Mouse (Mus musculus) neural tube, embryonic 13.5 days (tissue): ENCODE results near the gene Cwc22. TPM values are rescaled to one million over a fixed set of nuclear protein-coding genes. Genes with fewer than 3 reads are reported as not detected.

Experiments used
- ATAC-seq: fragments of 200-750 bp; cut with Nextera tagmentation; 2 replicates; pipeline ENCODE4 v1.8.0; 2017; ENCODE audit warnings: low read depth, mild to moderate bottlenecking, moderate TSS enrichment, moderate library complexity
- H3K27ac ChIP-seq: fragments of 300-500 bp; sonication (generic); replicated peaks from 2 replicates; pipeline ENCODE4 v1.5.1; 2015; ENCODE audit warnings: moderate library complexity, mild to moderate bottlenecking, inconsistent platforms
- H3K27me3 ChIP-seq: fragments of 300-500 bp; sonication (generic); 2 replicates; pipeline ENCODE4 v1.6.1; 2015; ENCODE audit warnings: mild to moderate bottlenecking, inconsistent platforms
- H3K36me3 ChIP-seq: fragments of 300-500 bp; sonication (generic); 2 replicates; pipeline ENCODE4 v1.6.1; 2015; ENCODE audit warnings: mild to moderate bottlenecking, inconsistent platforms
- H3K4me1 ChIP-seq: fragments of 300-500 bp; sonication (generic); replicated peaks from 2 replicates; pipeline ENCODE4 v1.6.1; 2015; ENCODE audit warnings: inconsistent platforms
- H3K4me2 ChIP-seq: fragments of 300-500 bp; sonication (generic); 2 replicates; pipeline ENCODE4 v1.6.1; 2015; ENCODE audit warnings: inconsistent platforms, mild to moderate bottlenecking, moderate library complexity
- H3K4me3 ChIP-seq: fragments of 300-500 bp; sonication (generic); 2 replicates; pipeline ENCODE4 v1.5.1; 2015; ENCODE audit warnings: mild to moderate bottlenecking, inconsistent platforms
- H3K9ac ChIP-seq: fragments of 300-500 bp; sonication (generic); 2 replicates; pipeline ENCODE4 v1.6.1; 2015; ENCODE audit warnings: moderate library complexity, mild to moderate bottlenecking, inconsistent platforms
- H3K9me3 ChIP-seq: fragments of 300-500 bp; sonication (generic); 2 replicates; pipeline ENCODE4 v1.6.1; 2016; ENCODE audit warnings: inconsistent platforms
- WGBS: fragments of 180-500 bp; shearing (Covaris S2); methylation state at CpG from one replicate; pipeline ENCODE4 v1.1.7; 2015; 5-methylcytosine and 5-hydroxymethylcytosine counted together
- polyA plus RNA-seq: library from polyadenylated mRNA; unstranded; fragments of >200 nt; fragmentation: Nextera tagmentation; extraction: Ambion mirVana; gene quantifications from 2 replicates; pipeline ENCODE4 v1.2.1, GENCODE M21; 2015

Cwc22 gene
- polyA plus RNA-seq, 1 experiment from 2014 or later = 20.0 TPM

DNA sequence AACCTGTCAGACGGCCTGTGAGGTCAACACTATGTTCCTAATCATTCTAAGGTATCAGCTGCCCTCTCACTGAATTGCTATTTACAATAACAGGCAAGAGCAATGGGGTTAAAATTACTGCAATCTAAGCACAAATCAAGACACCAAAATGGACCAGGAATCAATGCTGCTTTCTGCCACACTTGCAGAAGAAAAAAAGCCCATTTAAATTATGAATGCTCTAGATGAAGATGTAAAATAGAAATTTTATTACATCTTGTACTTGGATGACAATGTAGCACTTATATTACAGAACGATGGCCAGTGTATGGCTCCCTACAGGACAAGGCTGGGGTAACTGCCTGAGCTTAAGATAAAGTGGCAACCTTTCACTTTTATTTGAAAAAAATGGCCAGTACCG is 27.7 kb downstream of the Cwc22 start:
- H3K36me3 ChIP-seq = peaks cover 63% of the 10 kb centered on the region
- ATAC-seq = no peak
- H3K4me3 ChIP-seq = no peak overlapping the region
- no peak overlapping the region for H3K27ac ChIP-seq
- H3K4me1 ChIP-seq = no peaks in the 10 kb centered on the region
- no peaks in the 10 kb centered on the region for H3K27me3 ChIP-seq
- no peak overlapping the region for H3K4me2 ChIP-seq
- no peak overlapping the region for H3K9ac ChIP-seq
- no peaks in the 10 kb centered on the region for H3K9me3 ChIP-seq
- WGBS = 82% methylated on average over 3 of the region's 3 CpGs

DNA sequence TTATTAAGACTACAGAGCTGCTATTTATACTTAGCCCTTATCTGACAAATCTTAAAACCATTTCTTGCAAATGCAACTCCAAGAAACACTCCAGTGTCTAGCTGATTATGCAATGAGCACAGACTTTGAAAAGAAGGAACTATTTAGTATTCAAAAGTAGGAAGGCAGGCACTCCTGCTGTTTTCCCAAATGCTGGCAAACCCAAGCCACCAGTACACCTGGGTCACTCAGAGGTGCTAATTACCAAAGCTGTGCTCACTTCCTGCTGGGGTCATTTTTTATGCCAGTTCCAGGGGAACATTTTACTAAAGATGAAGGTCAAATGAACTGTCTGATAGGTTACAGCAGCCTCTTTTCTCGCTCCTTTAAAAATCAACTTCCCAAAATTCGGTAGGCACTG is 28.2 kb downstream of the Cwc22 start:
- Histone ChIP-seq H3K4me2 (no peak overlapping the region), H3K4me1 (no peaks in the 10 kb centered on the region), H3K36me3 (peaks cover 59% of the 10 kb centered on the region), H3K27me3 (no peaks in the 10 kb centered on the region), H3K4me3 (no peak overlapping the region), H3K9ac (no peak overlapping the region), H3K27ac (no peak overlapping the region), H3K9me3 (no peaks in the 10 kb centered on the region)
- 95% methylated on average over 2 of the region's 2 CpGs for WGBS
- ATAC-seq = no peak

DNA sequence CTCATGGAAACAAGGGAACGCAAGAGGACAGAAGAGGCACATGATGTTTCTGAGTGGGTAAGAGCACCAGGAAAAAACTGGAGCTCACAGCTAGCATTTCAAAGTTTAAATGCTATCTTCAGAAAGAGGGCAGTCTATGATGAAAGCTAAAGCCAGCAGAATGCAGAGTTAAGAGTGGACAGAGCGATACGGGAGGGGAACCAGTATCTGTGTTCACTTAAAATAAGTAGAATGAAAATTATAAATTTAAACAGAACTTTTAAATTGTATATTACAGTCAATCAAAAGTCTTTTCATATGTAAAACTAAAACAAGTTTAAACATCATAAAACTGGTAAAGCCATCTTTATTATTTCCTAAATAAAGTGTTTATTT is 28.8 kb downstream of the Cwc22 start:
- 97% methylated on average over 3 of the region's 3 CpGs for WGBS
- Histone ChIP-seq H3K36me3 (peaks cover 61% of the 10 kb centered on the region), H3K27ac (no peak overlapping the region), H3K9me3 (no peaks in the 10 kb centered on the region), H3K27me3 (no peaks in the 10 kb centered on the region), H3K9ac (no peak overlapping the region), H3K4me2 (no peak overlapping the region), H3K4me1 (no peaks in the 10 kb centered on the region), H3K4me3 (no peak overlapping the region)
- ATAC-seq = no peak

DNA sequence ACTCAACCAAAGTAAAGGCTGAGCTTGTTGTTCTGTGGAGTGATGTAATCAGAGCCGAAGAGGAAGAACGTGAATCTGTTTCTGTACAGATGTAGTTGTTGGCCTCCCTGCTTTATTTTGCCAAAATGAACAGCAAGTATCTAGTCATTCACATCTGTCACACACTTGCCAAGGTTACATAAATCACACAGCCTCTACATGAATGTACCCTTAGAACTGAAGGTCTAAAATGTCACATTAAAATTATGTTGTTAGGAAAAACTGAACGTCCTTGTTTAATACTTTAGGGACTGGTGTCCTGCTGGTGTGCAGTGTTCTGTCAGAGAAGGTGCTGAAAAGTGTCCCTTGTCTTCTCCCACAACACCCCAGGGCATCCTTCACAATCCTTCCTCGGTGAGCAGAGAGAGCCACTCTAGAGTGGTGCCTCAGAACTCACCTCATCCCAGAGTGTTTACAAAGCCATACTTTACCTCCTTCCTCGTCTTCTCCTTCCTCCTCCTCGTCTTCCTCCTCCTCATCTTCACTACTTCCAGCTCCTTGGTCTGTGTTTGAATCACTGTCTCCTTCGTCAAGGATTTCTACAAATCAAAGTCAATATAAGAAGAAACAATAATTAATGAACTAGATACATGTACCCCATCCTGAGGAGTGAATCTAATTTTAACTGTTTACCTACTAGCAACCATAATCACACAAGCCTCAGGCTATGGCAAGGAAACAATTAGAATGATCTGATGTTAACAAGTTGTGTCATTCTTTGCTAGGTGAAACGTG is 29.4 kb downstream of the Cwc22 start:
- ATAC-seq = no peak
- H3K4me1 ChIP-seq = no peaks in the 10 kb centered on the region
- H3K4me3 ChIP-seq = no peak overlapping the region
- no peaks in the 10 kb centered on the region for H3K27me3 ChIP-seq
- H3K4me2 ChIP-seq = no peak overlapping the region
- H3K9ac ChIP-seq = no peak overlapping the region
- H3K36me3 ChIP-seq = peaks cover 61% of the 10 kb centered on the region
- 85% methylated on average over 8 of the region's 8 CpGs for WGBS
- H3K27ac ChIP-seq = no peak overlapping the region
- H3K9me3 ChIP-seq = no peaks in the 10 kb centered on the region

DNA sequence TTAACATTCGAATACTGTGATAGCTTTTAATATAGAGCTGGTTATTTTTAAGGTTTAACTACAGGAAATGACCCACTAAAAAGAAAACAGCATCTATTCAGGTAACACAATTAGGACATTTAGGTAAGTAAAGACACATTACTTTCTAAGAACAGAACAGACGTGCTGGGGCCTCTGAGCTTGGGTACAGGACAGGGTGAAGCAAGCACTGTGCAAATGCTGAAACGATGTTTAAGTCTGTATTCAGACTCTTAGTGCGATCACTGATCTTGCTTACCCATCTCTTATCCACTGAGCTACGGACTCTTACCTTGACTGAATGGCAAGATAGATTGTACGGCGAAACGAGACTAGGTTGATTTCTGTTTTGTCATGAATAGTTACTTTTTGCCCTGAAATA is 31.0 kb downstream of the Cwc22 start:
- H3K27me3 ChIP-seq = no peaks in the 10 kb centered on the region
- no peaks in the 10 kb centered on the region for H3K9me3 ChIP-seq
- H3K4me2 ChIP-seq = no peak overlapping the region
- no peak for ATAC-seq
- H3K9ac ChIP-seq = no peak overlapping the region
- 93% methylated on average over 8 of the region's 8 CpGs for WGBS
- no peak overlapping the region for H3K4me3 ChIP-seq
- H3K36me3 ChIP-seq = peaks cover 61% of the 10 kb centered on the region
- H3K4me1 ChIP-seq = no peaks in the 10 kb centered on the region
- H3K27ac ChIP-seq = no peak overlapping the region

DNA sequence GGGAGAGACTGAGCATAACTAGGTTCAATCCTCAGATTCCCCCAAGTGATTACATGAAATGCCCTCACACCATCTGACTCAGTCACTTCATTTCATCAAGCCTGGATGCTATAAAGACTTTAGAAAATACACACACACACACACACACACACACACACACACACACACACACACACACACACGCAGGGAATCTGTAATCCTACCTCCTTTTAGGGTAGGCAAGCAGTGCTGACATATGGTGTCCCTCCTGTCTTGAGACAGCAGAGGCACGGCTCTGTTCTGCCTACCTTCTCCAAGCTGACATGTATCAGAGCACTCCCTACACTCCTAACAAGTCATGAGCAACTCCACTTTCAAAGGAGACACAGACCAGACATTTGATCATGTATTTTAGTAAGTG is 32.5 kb downstream of the Cwc22 start:
- H3K9ac ChIP-seq = no peak overlapping the region
- H3K27me3 ChIP-seq = no peaks in the 10 kb centered on the region
- no peaks in the 10 kb centered on the region for H3K4me1 ChIP-seq
- H3K4me2 ChIP-seq = no peak overlapping the region
- H3K36me3 ChIP-seq = peaks cover 57% of the 10 kb centered on the region
- no peak for ATAC-seq
- H3K27ac ChIP-seq = no peak overlapping the region
- no peaks in the 10 kb centered on the region for H3K9me3 ChIP-seq
- 80% methylated on average over 2 of the region's 2 CpGs for WGBS
- no peak overlapping the region for H3K4me3 ChIP-seq

DNA sequence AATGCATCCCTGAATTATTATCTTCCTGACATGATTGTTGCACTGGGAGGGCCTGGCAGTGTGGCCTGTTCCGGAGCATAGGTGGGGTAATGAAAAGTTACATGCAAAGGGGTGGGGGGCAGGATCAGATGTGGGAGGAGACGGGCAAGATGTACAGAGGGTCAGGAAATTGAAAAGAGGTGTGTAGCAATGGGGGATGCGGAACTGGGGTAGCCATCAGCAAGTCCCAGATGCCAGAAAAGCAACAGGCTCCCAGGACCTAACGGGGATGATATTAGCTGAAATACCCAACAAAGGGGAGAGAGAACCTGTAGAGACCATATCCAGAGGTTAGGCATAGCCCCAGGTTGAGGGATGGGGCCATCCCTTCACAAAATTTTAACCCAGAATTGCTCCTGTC is 34.0 kb downstream of the Cwc22 start:
- Histone ChIP-seq H3K36me3 (peaks cover 51% of the 10 kb centered on the region), H3K9me3 (no peaks in the 10 kb centered on the region), H3K4me3 (no peak overlapping the region), H3K9ac (no peak overlapping the region), H3K27me3 (no peaks in the 10 kb centered on the region), H3K4me2 (no peak overlapping the region), H3K4me1 (no peaks in the 10 kb centered on the region), H3K27ac (no peak overlapping the region)
- ATAC-seq = no peak
- WGBS = 93% methylated on average over 4 of the region's 4 CpGs

DNA sequence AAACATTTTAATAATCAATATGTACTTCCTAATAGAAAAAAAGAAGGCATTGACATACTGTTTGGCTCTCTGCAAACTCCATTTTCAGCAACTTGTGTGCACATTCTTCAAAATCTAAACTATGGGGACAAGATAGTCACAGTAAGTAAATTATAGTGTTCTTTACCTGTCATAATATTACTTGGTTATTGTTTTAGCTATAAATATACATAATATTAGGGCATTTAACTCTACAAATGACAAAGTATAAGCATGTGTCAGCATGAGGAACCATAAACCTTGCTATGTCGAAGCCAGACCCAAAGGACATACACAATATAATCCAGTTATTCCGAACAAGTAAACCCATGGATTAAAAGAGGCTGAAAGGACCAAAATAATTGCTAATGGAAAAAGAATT is 34.7 kb downstream of the Cwc22 start:
- 90% methylated on average over 2 of the region's 2 CpGs for WGBS
- Histone ChIP-seq H3K9ac (no peak overlapping the region), H3K4me3 (no peak overlapping the region), H3K4me2 (no peak overlapping the region), H3K27ac (no peak overlapping the region), H3K27me3 (no peaks in the 10 kb centered on the region), H3K36me3 (peaks cover 49% of the 10 kb centered on the region), H3K4me1 (no peaks in the 10 kb centered on the region), H3K9me3 (no peaks in the 10 kb centered on the region)
- ATAC-seq = no peak

DNA sequence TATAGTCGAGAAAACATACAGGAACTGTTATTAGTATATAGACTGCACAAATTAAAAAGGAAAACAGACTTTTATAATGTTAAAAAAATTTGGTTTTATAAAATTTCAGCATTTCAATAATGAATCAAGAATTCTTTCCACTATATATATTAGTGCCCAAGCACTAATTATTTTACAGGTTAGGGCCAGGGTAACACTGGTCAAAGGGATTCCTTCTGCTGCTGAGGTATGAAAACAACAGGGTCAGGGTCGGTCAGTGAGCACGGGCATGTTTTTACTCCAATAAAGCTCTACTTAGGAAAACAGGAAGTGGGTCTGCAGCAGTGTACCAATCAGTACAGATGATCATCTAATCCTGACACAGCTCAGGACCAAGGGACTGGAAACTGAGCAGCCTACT is 36.0 kb downstream of the Cwc22 start:
- Histone ChIP-seq H3K4me1 (no peaks in the 10 kb centered on the region), H3K27me3 (no peaks in the 10 kb centered on the region), H3K4me2 (no peak overlapping the region), H3K9ac (no peak overlapping the region), H3K36me3 (peaks cover 53% of the 10 kb centered on the region), H3K9me3 (no peaks in the 10 kb centered on the region), H3K27ac (no peak overlapping the region), H3K4me3 (no peak overlapping the region)
- ATAC-seq = no peak
- WGBS = 82% methylated on average over 3 of the region's 3 CpGs

DNA sequence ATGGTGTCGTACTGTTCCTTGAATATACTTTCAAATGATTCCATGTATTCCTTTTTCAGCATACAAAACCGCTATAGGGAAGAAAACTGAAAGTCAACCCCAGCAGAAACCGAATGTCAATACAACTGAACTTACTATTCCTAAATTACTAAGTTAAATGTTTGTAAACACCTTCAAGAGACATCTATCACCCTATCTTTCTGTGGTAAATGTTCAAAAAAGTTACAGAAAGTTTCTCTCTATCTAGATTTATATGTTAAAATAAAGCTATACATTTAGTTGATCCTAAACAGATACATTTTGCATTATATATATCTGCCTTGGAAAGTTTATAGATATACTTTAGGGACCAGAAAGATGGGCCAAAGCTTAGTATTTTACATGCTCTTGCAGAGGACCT is 39.0 kb downstream of the Cwc22 start:
- H3K4me2 ChIP-seq = no peak overlapping the region
- no peak for ATAC-seq
- no peak overlapping the region for H3K27ac ChIP-seq
- H3K4me1 ChIP-seq = no peaks in the 10 kb centered on the region
- H3K9ac ChIP-seq = no peak overlapping the region
- no peaks in the 10 kb centered on the region for H3K9me3 ChIP-seq
- no peaks in the 10 kb centered on the region for H3K27me3 ChIP-seq
- 96% methylated on average over 3 of the region's 3 CpGs for WGBS
- H3K36me3 ChIP-seq = peaks cover 63% of the 10 kb centered on the region
- H3K4me3 ChIP-seq = no peak overlapping the region

DNA sequence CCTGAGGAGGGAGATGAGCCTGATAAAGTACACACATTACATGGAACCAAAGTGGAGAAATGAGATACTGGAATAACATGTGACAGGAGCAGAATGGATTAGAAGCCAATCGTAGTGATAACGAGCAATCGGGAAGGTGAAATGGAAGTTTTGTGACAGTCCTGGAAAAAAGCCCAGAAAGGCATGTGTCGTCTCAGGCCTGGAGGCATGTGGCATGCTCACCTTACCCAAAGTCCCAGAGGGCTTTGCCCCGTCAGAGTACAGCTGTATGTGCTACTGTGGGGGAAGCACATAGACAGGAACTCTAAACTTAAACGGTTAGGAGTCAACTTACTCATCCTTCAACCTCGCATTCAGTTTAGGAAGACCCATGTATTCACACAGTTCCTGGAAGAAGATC is 41.2 kb downstream of the Cwc22 start:
- H3K27me3 ChIP-seq = no peaks in the 10 kb centered on the region
- peaks cover 56% of the 10 kb centered on the region for H3K36me3 ChIP-seq
- H3K9me3 ChIP-seq = no peaks in the 10 kb centered on the region
- H3K4me2 ChIP-seq = no peak overlapping the region
- H3K9ac ChIP-seq = no peak overlapping the region
- no peak overlapping the region for H3K4me3 ChIP-seq
- ATAC-seq = no peak
- WGBS = 90% methylated on average over 7 of the region's 7 CpGs
- no peak overlapping the region for H3K27ac ChIP-seq
- H3K4me1 ChIP-seq = no peaks in the 10 kb centered on the region

DNA sequence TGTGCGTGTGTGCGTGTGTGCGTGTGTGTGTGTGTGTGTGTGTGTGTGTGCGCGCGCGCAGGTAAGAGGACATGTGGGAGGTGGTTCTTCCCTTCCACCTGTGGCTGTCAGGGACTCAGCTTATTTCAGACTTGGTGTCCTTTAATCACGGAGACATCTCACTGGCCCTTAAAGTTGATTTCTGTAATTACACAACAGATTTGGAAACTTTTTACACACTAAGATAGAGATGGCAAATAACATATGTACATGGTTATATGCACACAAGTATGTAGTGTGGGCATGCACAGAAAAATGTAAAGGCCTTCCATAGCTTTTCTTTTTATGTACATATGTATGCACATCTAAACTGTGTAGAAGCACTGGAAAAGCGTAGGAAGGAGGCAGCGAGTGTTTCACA is 41.7 kb downstream of the Cwc22 start:
- no peak overlapping the region for H3K4me3 ChIP-seq
- ATAC-seq = no peak
- H3K36me3 ChIP-seq = peaks cover 62% of the 10 kb centered on the region
- 92% methylated on average over 10 of the region's 10 CpGs for WGBS
- no peak overlapping the region for H3K27ac ChIP-seq
- no peak overlapping the region for H3K9ac ChIP-seq
- H3K9me3 ChIP-seq = no peaks in the 10 kb centered on the region
- H3K27me3 ChIP-seq = no peaks in the 10 kb centered on the region
- H3K4me1 ChIP-seq = no peaks in the 10 kb centered on the region
- H3K4me2 ChIP-seq = no peak overlapping the region

DNA sequence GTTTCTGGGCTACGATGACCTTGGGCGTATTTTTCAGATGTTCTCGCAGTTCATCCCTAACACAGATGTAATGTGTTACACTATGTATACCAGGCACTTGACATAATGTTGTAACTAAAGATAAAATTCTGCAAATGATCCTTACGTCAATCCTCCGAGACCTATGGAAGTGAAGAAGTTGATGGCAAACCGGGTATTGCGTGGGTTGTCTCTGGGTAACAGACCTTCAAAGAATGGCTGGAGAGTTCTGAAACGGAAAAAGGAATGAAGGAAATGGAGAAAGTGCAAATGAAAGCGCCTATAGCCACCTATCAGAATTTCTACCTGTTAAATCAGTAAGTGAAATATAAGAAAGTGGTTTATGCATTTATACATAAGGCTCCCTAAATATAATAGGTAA is 42.2 kb downstream of the Cwc22 start:
- Histone ChIP-seq H3K4me1 (no peaks in the 10 kb centered on the region), H3K27me3 (no peaks in the 10 kb centered on the region), H3K9ac (no peak overlapping the region), H3K4me3 (no peak overlapping the region), H3K27ac (no peak overlapping the region), H3K4me2 (no peak overlapping the region), H3K36me3 (peaks cover 64% of the 10 kb centered on the region), H3K9me3 (no peaks in the 10 kb centered on the region)
- WGBS = 96% methylated on average over 9 of the region's 9 CpGs
- no peak for ATAC-seq
